Mouse (Mus musculus) right cerebral cortex, postnatal 10 days (tissue): ENCODE measurements at regions not wholly inside any gene's neighbourhood (a gene's known extent, or its start where the extent isn't known, plus 50 kb on each side); places are given as distances from the start of the nearest gene placed in this dataset.

Experiments
- DNase-seq, 2 experiments: peaks; one replicate each; pipeline ENCODE4 v3.0.0; 2021; ENCODE audit warnings: low spot score in 2 of 2

DNA sequence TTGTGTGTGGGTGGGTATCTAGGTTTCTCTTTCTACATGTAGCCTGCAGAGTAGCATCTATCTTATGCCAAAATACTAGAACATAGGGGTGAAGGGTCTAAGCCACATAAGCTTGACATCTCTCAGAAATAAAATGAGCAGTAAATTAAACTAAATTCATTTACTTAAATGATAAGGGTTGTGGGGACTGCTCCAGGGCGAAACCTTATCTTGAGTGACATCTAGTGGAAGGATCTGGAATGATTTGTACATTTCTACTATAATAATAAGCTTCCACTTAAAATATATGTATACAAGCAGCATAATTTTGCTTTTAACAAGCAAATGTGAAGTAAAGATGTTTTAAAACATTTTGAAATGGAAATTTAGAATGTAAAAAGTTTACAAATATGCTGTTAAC lies 271.4 kb downstream of the Vgll3 start:
- no peak for DNase-seq

DNA sequence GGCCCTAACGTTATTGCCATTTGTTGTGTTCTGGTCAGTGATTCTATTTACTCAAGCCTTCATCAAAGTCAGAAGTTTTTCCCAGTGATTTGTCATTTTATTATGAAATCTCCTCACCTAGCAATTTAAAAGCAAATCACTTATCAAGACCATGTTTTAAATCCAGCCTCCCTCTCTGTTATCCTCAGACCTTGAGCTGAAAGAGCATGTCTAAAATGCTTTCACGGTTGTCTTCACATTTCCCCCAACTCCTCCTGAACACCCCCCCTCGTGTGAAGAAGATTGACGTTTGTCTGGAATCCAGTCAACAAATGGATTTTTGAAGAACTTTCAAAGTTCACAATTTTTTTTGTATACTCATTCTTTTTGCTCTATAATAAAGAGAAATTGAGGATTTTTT lies 277.7 kb downstream of the Vgll3 start:
- DNase-seq, result no peak

DNA sequence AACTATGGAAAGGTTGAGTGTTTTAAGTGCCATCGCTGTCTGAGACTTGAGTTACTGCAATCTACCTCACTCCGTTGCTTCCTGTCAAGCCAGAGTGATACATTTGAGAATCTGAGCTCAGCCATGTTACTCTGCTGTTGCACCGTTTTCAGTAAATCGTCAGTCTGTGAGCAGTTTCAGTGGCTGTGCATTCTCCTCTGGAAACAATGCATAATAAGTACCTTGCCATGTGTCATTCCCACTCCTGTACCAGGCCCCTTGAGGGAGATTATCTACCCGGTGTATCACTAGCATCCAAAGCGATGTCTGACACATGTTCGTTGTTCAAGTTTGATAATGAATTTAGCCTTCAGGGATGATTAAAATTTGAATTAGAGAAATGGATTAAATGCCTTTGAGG lies 280.6 kb downstream of the Vgll3 start:
- no peak for DNase-seq

DNA sequence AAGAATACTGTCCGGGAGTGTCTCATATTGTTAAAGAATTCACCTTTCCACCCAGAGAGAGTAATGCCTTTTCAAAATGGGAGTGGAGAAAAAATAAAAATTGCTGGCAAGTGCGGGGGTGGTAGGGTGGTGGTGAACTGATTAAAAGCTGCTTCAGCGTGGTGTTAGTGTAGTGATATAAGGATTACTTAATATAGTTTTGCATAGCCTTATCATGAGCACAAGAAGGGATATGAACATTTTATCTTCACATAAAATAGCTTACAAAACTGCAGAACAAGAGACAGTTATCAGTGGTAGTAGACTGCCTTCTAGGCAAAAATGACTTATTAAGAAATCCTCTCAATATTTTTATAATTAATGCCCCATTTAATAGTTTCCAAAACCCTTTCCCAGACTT lies 302.9 kb downstream of the Vgll3 start:
- DNase-seq, result no peak

DNA sequence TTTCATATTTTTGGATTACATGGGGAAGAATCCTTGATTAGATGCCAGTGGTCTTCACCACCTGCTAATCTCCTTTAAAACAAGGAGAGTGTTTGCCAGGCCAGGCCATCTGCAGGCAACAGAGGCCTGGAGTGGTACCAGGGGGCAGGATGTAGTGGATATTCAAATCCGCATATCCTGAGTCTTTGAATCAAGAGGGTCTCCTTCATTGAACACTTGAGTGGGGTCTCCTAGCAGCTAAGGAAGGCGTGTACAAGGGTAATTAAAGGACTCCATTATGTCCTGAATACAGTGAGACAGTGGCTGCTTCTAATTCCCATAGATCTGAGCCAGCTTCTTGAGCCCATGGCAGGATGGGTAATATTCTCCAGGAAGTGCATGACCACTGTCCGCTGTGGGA lies 322.7 kb downstream of the Vgll3 start:
- DNase-seq, result peak; percentile 34

DNA sequence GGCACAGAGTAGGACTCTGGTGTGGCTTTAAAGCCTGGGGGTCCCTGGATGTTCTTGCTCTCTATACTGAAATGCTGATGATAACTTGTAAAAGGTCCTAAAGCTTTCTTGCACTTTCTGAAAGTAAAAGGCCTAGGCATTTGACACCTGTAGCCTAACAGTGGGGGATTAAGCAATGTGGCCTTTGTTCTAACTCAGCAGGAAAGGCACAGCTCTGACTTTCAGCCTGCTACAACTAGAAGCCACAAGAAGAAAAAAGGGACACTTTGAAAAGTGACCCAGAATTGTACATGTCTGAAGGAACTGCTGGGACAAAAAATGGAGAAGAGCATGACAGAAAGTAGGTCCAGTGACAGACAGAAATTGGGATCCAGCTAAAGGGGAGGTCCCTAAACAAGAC lies 329.7 kb downstream of the Vgll3 start:
- DNase-seq, result no peak

DNA sequence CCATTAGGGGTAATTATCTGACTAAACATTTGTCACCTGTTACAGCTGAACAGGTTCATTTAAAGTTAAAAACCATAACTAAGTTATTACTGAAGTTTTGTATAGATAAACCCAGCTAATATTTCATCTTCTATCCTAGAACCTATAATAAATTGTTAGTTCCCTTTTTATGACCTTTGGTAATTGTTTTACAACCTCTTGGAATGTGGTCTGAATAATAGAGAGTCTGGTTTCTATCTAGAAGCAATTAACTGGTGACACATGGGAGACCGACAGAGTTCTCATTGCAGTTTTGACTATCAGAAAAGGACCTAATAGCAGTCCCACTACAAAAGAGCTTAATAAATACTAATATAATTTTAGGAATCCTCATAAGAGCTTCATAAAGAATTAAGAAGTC lies 330.2 kb downstream of the Vgll3 start:
- no peak for DNase-seq

DNA sequence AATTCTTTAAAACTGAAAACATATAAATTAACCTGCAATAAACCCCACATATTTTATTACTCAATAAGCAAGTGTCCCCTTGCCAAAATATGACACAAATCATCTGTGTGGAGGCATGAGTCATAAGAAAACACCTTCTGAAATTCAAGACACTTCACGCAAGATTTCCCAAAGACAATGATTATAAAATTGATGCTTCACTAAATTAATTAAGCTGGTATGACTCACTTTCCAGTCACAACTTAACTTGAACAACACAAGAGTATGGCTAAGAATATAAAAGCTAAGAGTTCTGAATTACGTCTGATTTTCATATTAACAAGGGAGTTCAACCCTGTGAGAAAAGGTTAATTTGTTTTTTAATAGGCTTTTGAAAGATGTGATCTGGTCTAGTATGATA lies 353.2 kb downstream of the Vgll3 start:
- DNase-seq, result no peak

DNA sequence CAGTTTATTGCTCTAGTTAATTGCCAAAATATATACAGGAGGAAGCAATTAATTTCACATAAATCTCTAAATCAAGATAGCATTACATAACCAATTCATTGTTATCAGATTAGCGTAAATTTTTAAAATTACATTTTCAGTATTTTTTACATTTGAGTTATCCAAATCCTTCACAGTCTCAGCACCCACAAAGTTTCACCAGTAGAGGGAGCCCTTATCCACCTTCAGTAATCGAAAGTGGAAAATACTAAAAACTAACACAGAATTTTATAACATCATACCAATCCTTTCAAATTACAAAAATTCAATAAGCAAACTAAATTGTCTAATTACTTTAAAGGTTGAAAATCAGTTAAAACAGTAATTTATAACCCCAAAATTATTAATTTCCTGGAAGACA lies 375.7 kb downstream of the Vgll3 start:
- peak; percentile 40 to 57 for DNase-seq

DNA sequence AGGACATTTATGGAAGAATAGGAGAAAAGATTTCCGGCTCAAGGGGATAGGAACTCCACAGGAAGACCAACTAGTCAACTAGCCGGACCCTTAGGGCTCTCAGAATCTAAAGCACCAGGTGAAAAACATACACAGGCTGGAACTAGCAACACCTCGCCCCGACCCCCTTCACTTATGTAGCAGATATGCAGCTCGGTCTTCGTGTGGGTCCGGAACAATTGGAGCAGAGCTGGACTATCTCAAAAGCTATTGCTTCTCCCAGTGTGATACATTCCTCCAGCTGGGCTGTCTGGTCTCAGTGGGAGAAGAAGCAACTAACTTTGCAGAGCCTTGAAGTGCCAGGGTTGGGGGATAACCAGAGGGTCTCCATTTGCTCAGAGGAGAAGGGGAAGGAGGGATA lies 386.3 kb downstream of the Vgll3 start:
- no peak for DNase-seq
